Mouse (Mus musculus) R1 (cell line): ENCODE measurements at regions not wholly inside any gene's neighbourhood (a gene's known extent, or its start where the extent isn't known, plus 50 kb on each side); places are given as distances from the start of the nearest gene placed in this dataset.

ENCODE experiments used
- DNase-seq: peaks from one replicate; pipeline ENCODE4 v3.0.0-alpha.2; 2018; ENCODE audit warnings: low read depth, low spot score

GRCm38 (mm10) chr4:12272914-12273313 lies 101.1 kb upstream of the Fam92a start:
- DNase-seq = no peak

- no peak for DNase-seq
Observed at GRCm38 (mm10) chr4:12272378-12272777, 100.6 kb upstream of the Fam92a start.

- no peak for DNase-seq
Observed at GRCm38 (mm10) chr4:12263746-12264145, 91.9 kb upstream of the Fam92a start.

- DNase-seq = no peak
Observed at GRCm38 (mm10) chr4:12263197-12263596, 91.4 kb upstream of the Fam92a start.

- no peak for DNase-seq
Observed at GRCm38 (mm10) chr4:12247994-12248393, 76.2 kb upstream of the Fam92a start.

- DNase-seq = peak; percentile 38
Observed at GRCm38 (mm10) chr4:12246595-12246994, 74.8 kb upstream of the Fam92a start.

GRCm38 (mm10) chr4:12240941-12241571 lies 69.2 kb upstream of the Fam92a start:
- DNase-seq = peak; percentile 72

GRCm38 (mm10) chr4:12230731-12231130 lies 58.9 kb upstream of the Fam92a start:
- no peak for DNase-seq
